Mouse (Mus musculus) granulocyte monocyte progenitor cell, adult 5-6 weeks (primary cell): Measurements from ENCODE around the gene Tmprss6. TPM values are rescaled to one million over a fixed set of nuclear protein-coding genes. Genes with fewer than 3 reads are reported as not detected.

Source experiments
- ATAC-seq: replicated peaks from 2 replicates; pipeline ENCODE4 v1.8.0; 2016; ENCODE audit warnings: mild to moderate bottlenecking, moderate TSS enrichment, inconsistent platforms; ENCODE audit not compliant: poor library complexity, severe bottlenecking
- total RNA-seq, 2 experiments: library from RNA; stranded (forward) in 1 of 2; stranded (reverse) in 1 of 2; fragments of 200-712, 200-1000 nt in 1 of 2; fragments of >200 nt in 1 of 2; fragmentation: Nextera tagmentation in 1 of 2; gene quantifications; 2 replicates each; pipeline ENCODE4 v1.2.3; 2014 to 2017

The Tmprss6 gene
- total RNA-seq, 2 experiments from 2014 or later, result not detected

GRCm38 (mm10) chr15:78483311-78483710 lies 14.9 kb upstream of the Tmprss6 start:
- ATAC-seq, result no peak

DNA sequence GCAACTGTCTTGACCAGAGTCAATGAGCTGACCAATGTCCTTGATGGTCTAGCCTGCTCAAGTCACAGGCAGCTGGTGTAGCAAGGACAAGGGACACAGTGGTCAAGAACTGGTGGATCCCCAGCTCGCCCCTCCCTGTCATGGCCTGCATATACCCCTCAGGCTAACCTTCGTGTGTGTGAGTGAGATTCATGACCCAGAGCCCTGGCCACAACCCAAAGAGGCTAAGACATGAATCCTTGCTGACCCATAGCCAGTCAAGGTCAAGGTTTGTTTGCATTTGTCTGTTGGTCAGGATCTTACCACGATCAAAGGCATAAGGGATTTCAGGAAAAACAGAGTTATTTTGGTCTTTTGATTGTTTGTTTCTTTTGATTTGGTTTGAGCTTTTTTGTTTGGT lies 14.1 kb upstream of the Tmprss6 start:
- ATAC-seq, result no peak

- no peak for ATAC-seq
These were observed 13.1 kb upstream of the Tmprss6 start for GRCm38 (mm10) chr15:78481448-78482000.

DNA sequence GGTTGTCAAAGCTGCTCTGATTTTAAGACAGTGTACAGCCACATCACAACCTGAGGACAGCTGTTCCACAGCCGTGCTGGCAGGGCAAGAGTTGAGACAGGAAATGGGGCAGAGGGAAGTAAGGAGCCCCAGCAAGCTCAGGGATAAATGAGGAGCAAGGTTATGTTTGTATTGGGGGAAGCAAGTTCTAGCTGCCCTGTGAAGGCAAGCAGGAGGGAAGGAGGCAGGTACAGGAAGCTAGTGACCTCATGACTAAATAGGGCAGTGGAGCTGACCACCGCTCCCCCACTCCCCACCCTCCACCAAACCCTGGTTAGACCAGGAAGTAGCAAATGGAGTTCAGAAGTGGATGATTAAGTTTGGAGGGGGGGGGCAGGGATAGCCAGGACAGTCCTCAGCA lies 12.6 kb upstream of the Tmprss6 start:
- ATAC-seq, result no peak

- ATAC-seq, result no peak
These were observed 11.7 kb upstream of the Tmprss6 start for GRCm38 (mm10) chr15:78480111-78480510.

GRCm38 (mm10) chr15:78479470-78479869 lies 11.0 kb upstream of the Tmprss6 start:
- ATAC-seq, result no peak

DNA sequence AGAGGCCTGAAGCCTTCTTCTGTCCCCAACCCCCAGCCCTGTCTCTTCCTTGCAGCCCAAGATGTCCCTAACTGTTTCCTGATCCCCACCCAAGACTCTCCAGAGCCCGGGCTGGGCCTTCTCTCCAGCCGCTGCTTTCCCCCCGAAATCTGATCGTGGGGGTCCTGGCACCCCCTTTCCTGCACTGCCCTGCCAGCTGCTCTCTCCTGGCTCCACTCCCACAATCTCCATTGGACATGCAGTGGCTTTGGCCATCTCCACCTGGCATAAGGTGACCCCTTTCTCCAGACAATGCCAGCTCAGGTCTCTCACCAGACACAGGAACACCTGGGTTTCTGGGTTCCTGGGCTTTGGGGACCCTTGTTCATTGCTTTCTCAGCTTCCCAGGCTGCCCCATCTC lies 9.6 kb upstream of the Tmprss6 start:
- no peak for ATAC-seq

GRCm38 (mm10) chr15:78476878-78477277 lies 8.4 kb upstream of the Tmprss6 start:
- no peak for ATAC-seq

GRCm38 (mm10) chr15:78475604-78476031 lies 7.2 kb upstream of the Tmprss6 start:
- no peak for ATAC-seq

DNA sequence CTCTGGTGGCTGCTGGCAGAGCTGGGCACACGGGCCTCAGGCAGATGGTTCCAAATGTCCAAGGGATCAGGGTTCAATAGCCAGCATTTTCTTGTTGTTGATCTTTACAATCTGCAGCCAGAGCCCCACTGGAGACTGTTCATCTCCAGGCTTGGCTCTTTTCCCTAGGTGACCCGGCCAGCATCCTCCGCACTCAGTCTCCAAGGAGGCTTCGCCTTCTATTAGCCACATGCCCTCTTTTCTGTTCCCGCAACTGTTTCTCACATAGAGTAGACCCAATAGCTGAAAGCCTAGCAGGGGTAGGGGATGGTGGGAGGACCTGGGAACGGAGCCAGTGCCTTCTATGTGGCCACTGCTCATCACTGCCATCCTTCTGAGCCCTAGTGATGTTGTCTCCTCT lies 5.0 kb upstream of the Tmprss6 start:
- ATAC-seq, result no peak

DNA sequence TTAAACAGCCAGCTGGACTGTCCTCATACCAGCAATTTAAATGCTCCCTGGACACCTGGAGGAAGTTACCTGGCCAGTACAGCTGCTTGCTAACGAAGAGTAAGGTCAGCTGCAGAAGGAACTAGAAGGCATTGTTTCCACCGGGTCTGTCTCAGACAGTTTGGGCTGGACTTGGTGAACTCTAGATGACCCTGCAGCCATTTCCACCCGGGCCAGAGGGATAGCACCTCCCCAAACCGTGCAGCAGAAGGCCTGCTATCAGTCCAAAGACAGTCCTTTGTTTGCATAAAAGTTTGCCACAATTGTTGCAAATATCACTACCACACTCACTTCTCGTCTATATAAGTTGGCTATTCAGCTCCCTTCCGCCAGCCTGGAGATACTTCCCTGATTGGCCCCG lies 3.5 kb upstream of the Tmprss6 start:
- ATAC-seq, result no peak

GRCm38 (mm10) chr15:78470495-78471276 lies 2.3 kb upstream of the Tmprss6 start:
- ATAC-seq, result no peak

GRCm38 (mm10) chr15:78467570-78467969 lies 864 bp downstream of the Tmprss6 start:
- ATAC-seq, result no peak

- ATAC-seq, result no peak
These were observed 1.6 kb downstream of the Tmprss6 start for GRCm38 (mm10) chr15:78466809-78467208.

- ATAC-seq, result no peak; the same call in 1 of the 2 replicates
These were observed 5.5 kb downstream of the Tmprss6 start for GRCm38 (mm10) chr15:78462981-78463380.

- ATAC-seq, result no peak
These were observed 11.2 kb downstream of the Tmprss6 start for GRCm38 (mm10) chr15:78457193-78457592.

GRCm38 (mm10) chr15:78456051-78456450 lies 12.4 kb downstream of the Tmprss6 start:
- ATAC-seq, result no peak

DNA sequence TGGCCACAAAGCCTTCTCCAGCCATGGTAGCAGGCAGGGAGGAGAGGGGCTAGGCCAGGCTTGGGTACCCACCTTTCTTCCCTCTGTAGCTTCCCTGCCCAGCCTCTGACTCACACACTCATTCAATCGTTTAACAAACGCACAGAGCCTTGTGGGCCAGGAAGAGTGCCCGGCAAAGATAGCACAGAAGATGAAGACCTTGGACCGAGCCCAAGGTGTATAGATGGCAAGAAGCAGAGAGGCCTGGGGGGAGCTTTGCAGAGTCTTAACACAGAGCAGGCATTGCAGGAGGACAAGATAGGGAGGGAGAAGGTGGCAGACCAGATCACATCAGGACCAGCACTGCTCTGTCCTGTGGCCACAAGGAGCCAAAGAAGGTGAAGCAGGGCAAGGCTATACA lies 13.3 kb downstream of the Tmprss6 start:
- ATAC-seq, result no peak

DNA sequence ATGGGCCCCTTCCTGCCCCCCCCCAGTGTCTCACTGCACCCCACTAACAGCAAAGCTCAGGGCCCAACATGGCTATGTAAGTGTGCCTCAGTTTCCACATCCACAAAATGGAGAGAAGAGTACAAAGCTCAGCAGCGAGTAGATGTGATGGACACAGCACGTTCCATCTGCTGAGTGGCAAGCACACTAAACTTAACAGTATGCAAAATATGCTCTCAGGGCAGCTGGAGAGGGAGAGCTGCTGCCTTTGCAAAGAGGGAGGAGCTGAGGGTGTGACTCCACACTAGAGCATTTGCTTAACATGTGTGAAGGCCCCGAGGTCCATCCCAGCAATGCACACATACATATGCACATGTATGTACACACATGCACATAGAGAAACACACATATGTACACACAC lies 15.5 kb downstream of the Tmprss6 start:
- ATAC-seq, result no peak

- ATAC-seq, result no peak
These were observed 17.2 kb downstream of the Tmprss6 start for GRCm38 (mm10) chr15:78451201-78451600.

DNA sequence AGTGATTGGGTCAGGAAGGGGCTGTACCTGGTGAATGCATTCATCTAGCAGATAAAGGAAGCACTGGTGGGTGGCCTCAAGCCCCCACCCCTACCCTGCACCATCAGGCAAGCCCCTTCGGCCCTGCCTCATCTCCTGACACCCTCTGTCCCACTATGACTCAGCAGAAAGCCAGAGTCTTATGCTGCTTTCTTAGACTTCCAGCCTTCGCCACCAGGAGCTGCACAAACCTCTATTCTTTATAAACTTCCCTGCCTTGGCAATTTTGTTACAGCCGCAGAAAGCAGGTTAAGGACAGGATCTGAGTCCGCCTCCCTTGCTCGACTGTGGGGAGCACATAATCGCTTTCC lies 18.0 kb downstream of the Tmprss6 start:
- peak; percentile 17 for ATAC-seq
